Mouse (Mus musculus): ENCODE measurements at regions not wholly inside any gene's neighbourhood (a gene's known extent, or its start where the extent isn't known, plus 50 kb on each side); places are given as distances from the start of the nearest gene placed in this dataset.

GRCm38 (mm10) chr12:12436379-12436778, 174.4 kb downstream of the Fam49a start:
- no peak for ATAC-seq
- 92% methylated on average over 1 of the region's 1 CpGs for WGBS (ENCODE audit: insufficient replicate concordance)
- Histone ChIP-seq H3K4me2 (ENCODE audit: low read depth, low read length) (no peak overlapping the region), H3K9ac (replicated peaks) (no peak overlapping the region), H3K36me3 (replicated peaks; ENCODE audit: insufficient read depth, low read length) (no peaks in the 10 kb centered on the region), H3K9me3 (ENCODE audit: low read length) (no peaks in the 10 kb centered on the region), H3K27me3 (ENCODE audit: insufficient read depth, low read length) (no peaks in the 10 kb centered on the region), H3K4me3 (ENCODE audit: low read depth, low read length) (no peak overlapping the region), H3K4me1 (ENCODE audit: insufficient read depth) (no peaks in the 10 kb centered on the region), H3K27ac (ENCODE audit: low read depth) (no peak overlapping the region)
- TF ChIP-seq EP300 (IDR thresholded peaks at IDR 0.05; ENCODE audit: low read depth) (no peak), CTCF (IDR thresholded peaks at IDR 0.05; ENCODE audit: low read depth) (peak; percentile 47)
- no peak for DNase-seq

- H3K27ac ChIP-seq (ENCODE audit: low read depth), result no peak overlapping the region
- WGBS (ENCODE audit: insufficient replicate concordance), result 53% methylated on average over 1 of the region's 1 CpGs
These were observed 170.7 kb downstream of the Fam49a start for GRCm38 (mm10) chr12:12432597-12432996.

More at GRCm38 (mm10) chr12:12432597-12432996, 170.7 kb downstream of the Fam49a start:
- ATAC-seq, result no peak
- no peaks in the 10 kb centered on the region for H3K27me3 ChIP-seq (ENCODE audit: insufficient read depth, low read length)
- DNase-seq, result no peak
- H3K4me3 ChIP-seq (ENCODE audit: low read depth, low read length), result no peak overlapping the region
- H3K36me3 ChIP-seq (replicated peaks; ENCODE audit: insufficient read depth, low read length), result no peaks in the 10 kb centered on the region
- no peaks in the 10 kb centered on the region for H3K9me3 ChIP-seq (ENCODE audit: low read length)
- H3K9ac ChIP-seq (replicated peaks), result no peak overlapping the region
- TF ChIP-seq EP300 (IDR thresholded peaks at IDR 0.05; ENCODE audit: low read depth) (no peak), CTCF (IDR thresholded peaks at IDR 0.05; ENCODE audit: low read depth) (no peak)
- peaks cover 7% of the 10 kb centered on the region for H3K4me1 ChIP-seq (ENCODE audit: insufficient read depth)
- no peak overlapping the region for H3K4me2 ChIP-seq (ENCODE audit: low read depth, low read length)

Measured in liver, postnatal 0 days (tissue).